Mouse (Mus musculus) retina, adult 2 months (tissue): ENCODE measurements around the gene Gm7879.

Experiments
- DNase-seq: peaks from one replicate; pipeline ENCODE4 v3.0.0-alpha.2; 2012; ENCODE audit warnings: low read depth, low spot score

The Gm7879 gene

DNA sequence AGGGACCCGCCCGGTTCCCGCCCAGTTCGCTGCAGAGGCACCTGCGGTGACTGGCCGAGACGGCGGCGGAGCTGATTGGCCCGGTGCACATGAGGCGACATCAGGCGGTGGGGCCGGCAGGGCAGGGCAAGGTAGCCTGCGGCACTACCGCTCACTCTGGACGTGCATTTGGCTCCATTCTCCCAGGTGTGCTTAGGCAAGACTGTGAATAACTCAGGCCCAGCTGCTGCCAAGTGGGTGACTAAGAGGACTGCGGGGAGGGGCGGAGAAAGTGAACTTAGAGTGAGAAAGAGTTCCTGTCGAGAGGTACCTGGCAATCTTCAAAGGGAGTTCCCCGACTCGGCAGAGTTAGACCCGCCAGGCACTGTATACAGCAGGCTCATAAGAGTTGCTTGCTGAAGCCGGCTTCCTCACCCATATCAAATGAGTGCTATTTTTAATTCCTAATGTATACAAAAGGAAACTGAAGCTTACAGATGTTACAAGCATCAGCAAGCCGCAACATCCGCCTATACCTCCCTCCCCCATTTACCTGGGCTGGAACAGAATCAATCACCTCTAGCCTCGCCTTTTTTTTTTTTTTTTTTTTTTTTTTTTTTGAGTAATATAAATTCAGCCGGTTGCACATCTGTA lies 35.3 kb downstream of the Gm7879 start:
- DNase-seq, result no peak

DNA sequence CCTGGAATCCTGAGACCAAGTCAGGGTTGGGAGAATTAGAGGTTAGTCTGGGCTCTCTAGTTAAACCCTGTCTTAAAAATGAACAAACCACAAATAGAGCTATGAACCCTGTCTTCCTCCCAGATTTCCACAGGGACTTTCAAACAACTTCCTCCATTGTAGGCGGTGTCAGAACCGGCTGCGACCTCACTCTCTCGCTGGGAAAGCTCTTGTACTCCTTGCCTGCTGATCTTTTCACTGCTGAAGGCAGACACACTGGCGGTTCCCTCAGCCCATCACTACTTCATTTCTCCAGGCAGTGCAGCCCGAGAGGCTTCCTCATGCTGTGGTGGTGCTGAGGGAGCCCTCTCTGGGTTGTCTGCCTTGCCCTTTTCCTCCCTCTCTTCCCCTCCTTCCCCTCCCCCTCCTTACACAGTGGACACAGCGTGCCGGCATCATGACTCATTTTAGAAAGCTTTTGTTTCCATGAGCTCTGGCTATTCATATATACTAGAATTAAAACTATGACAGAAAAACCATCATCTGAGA lies 35.9 kb downstream of the Gm7879 start:
- DNase-seq, result no peak

DNA sequence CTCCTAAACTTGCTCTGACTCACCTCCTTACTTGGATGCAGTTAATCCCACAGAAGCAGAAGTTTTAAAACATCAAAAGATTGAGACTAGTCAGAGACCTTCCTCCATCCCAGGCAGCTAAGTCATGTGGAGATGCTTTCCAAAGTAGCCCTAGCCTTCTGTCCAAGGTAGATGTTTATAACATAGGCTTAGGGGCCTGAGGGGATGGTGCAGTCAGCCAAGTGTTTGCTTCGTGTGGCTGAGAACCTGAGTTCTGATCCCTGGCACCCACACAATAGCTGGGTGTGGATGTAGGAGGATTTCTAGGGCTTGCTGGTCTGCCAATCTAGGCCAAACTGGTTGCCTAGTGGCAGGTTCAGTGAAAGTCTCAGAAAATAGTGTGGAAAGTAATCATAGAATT lies 40.3 kb downstream of the Gm7879 start:
- no peak for DNase-seq

- DNase-seq, result no peak
These were observed 47.0 kb downstream of the Gm7879 start for GRCm38 (mm10) chr5:43959884-43960440.

GRCm38 (mm10) chr5:43961056-43961455 lies 48.1 kb downstream of the Gm7879 start:
- DNase-seq, result no peak
